Mouse (Mus musculus): ENCODE results near the gene Spen. TPM values are rescaled to one million over a fixed set of nuclear protein-coding genes. Genes with fewer than 3 reads are reported as not detected.
"Not testable (repeated sequence)": the region's sequence is repeated elsewhere in the genome, so short reads cannot be mapped to it uniquely, and the experiment has no call there.

The Spen gene
- polyA plus RNA-seq, 1 experiment from 2014 or later = 13.8 TPM

DNA sequence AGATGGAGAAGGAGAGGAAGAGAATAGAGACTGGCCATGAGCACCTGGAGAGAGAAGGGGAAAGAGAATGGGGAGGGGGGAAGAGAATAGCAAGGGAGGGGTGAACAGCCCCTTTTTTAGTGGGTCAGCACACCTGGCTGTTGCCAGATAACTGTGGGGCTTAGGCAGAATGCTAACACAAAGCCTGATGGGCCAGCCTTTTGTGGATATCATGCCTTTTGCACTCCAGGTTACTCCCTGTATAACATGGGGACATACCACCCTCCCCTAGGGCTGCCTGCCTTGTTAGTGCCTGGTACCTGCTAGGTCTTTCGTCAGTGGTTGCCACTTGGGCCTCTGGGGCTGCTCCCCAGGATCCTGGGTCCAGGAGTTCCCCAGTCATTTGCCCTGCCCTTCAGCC, 32.4 kb upstream of the Spen start:
- Histone ChIP-seq H3K36me3 (no peaks in the 10 kb centered on the region), H3K9me3 (no peaks in the 10 kb centered on the region), H3K4me3 (no peak overlapping the region), H3K27ac (replicated peaks) (no peak overlapping the region), H3K4me1 (replicated peaks) (no peaks in the 10 kb centered on the region; the same call in 1 of the 2 replicates), H3K27me3 (no peaks in the 10 kb centered on the region), H3K4me2 (no peak overlapping the region), H3K9ac (no peak overlapping the region)
- ATAC-seq (ENCODE audit: low read depth) = no peak
- WGBS = 71% methylated on average over 1 of the region's 1 CpGs

DNA sequence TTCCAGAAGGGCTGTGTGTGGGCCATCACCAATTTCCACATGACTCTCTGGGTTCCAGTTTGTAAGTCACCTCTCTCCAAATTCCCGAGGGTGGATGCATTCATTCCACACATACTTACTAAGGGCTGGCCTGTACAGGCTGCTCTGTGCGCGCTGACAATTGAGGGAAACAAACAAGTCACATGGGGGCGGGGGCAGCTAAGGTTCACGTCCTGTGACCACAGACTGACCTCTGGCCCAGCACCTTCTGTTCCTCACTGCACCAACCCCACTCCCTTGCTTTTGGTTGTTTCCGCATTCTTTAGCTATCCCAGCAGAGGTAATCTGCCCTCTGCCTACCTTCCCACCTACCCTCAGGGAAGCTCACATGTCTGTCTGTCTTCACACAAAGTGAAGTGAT, 31.6 kb upstream of the Spen start:
- 59% methylated on average over 6 of the region's 6 CpGs for WGBS
- H3K9ac ChIP-seq = no peak overlapping the region
- H3K4me3 ChIP-seq = no peak overlapping the region
- no peak overlapping the region for H3K27ac ChIP-seq (replicated peaks)
- no peaks in the 10 kb centered on the region; the same call in 1 of the 2 replicates for H3K4me1 ChIP-seq (replicated peaks)
- no peak overlapping the region for H3K4me2 ChIP-seq
- no peak for ATAC-seq (ENCODE audit: low read depth)
- no peaks in the 10 kb centered on the region for H3K9me3 ChIP-seq
- no peaks in the 10 kb centered on the region for H3K27me3 ChIP-seq
- no peaks in the 10 kb centered on the region for H3K36me3 ChIP-seq

DNA sequence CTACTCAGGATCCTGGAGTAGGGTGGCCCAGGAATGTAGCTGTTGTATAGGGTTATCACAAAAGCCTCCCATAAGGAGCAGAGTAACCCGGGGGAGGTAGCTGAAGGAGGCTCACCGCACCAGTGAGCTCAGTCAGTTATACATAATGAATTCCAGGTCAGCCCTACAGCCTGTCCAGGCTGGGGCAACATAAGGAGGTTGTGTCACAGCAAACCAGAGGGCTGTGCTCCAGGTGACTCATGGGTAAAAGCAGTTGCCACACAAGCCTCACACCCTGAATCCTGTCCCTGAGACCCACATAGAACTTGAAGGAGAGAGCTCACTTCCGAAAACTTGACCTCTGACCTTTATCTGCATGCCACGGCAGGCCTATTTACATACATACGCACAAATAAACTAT, 30.6 kb upstream of the Spen start:
- H3K4me2 ChIP-seq = no peak overlapping the region
- no peaks in the 10 kb centered on the region for H3K36me3 ChIP-seq
- no peak overlapping the region for H3K4me3 ChIP-seq
- WGBS = 91% methylated on average over 5 of the region's 5 CpGs
- no peaks in the 10 kb centered on the region for H3K27me3 ChIP-seq
- H3K27ac ChIP-seq (replicated peaks) = no peak overlapping the region
- H3K4me1 ChIP-seq (replicated peaks) = no peaks in the 10 kb centered on the region
- no peak overlapping the region for H3K9ac ChIP-seq
- ATAC-seq (ENCODE audit: low read depth) = no peak
- no peaks in the 10 kb centered on the region for H3K9me3 ChIP-seq

DNA sequence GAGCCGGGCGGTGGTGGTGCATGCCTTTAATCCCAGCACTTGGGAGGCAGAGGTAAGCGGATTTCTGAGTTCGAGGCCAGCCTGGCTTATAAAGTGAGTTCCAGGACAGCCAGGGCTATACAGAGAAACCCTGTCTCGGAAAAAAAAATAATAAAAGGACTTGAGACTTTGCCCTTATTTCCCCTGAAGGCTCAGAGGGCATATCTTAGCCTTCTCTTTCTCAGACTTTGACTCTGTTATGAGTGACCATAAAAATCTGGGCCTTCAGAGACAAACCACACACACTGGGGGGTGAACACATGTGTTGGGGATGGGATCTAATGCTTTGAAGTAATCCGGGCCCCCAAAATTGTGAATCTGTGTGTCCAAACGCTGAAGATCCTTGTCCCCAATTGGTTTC, 28.8 kb upstream of the Spen start:
- not testable (repeated sequence) for H3K9me3 ChIP-seq; H3K4me1 ChIP-seq (replicated peaks); H3K4me3 ChIP-seq; H3K27ac ChIP-seq (replicated peaks); H3K27me3 ChIP-seq; H3K4me2 ChIP-seq; H3K9ac ChIP-seq; H3K36me3 ChIP-seq; ATAC-seq (ENCODE audit: low read depth)
- WGBS = 89% methylated on average over 7 of the region's 7 CpGs

DNA sequence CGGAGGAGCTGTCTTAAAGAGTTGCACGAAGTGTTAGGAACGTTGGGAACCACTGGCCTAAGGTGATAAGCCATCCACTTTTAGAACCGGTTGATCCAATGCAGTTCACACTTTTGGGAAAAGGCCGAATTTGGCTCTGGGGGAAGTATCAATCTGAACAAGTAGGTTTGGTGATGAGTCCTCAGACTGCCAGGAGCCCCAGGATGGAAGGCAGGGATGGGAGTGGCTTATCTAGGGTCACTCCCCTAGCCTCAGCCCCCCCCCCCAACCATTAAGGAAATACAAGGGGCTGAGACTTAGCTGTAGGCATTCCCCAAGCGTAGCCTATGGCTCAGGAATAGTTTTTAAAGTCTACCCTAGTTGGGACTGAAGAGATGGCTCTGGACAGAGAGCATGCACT, 27.8 kb upstream of the Spen start:
- WGBS = 91% methylated on average over 6 of the region's 6 CpGs
- H3K27me3 ChIP-seq = no peaks in the 10 kb centered on the region
- H3K4me1 ChIP-seq (replicated peaks) = no peaks in the 10 kb centered on the region
- H3K9ac ChIP-seq = no peak overlapping the region
- H3K4me3 ChIP-seq = no peak overlapping the region
- no peak for ATAC-seq (ENCODE audit: low read depth)
- no peak overlapping the region for H3K27ac ChIP-seq (replicated peaks)
- no peaks in the 10 kb centered on the region for H3K36me3 ChIP-seq
- H3K4me2 ChIP-seq = no peak overlapping the region
- no peaks in the 10 kb centered on the region for H3K9me3 ChIP-seq

DNA sequence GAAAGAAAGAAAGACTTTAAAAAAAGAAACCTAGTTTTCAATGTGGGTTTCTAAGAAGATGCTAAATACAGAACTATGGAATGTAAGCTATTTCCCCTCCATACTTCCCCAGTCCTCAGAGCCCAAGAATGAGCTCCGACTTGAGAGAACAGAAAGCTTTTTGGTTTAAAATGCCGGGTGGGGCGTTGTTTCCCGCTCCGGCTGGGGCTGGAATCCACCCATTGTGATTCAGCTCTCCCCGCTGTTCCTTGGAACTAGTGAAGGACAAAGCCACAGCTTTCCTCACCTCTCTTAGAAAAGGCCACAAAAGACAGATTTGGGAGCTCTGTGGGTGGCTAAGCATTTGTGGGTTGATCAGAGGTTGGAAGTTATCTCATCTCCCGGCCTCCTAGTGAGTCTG, 26.9 kb upstream of the Spen start:
- no peak overlapping the region for H3K4me3 ChIP-seq
- no peak overlapping the region for H3K9ac ChIP-seq
- 32% methylated on average over 7 of the region's 7 CpGs for WGBS
- H3K36me3 ChIP-seq = no peaks in the 10 kb centered on the region
- no peaks in the 10 kb centered on the region for H3K9me3 ChIP-seq
- H3K27me3 ChIP-seq = no peaks in the 10 kb centered on the region
- no peak overlapping the region for H3K4me2 ChIP-seq
- H3K27ac ChIP-seq (replicated peaks) = no peak overlapping the region
- ATAC-seq (ENCODE audit: low read depth) = no peak
- H3K4me1 ChIP-seq (replicated peaks) = no peaks in the 10 kb centered on the region

DNA sequence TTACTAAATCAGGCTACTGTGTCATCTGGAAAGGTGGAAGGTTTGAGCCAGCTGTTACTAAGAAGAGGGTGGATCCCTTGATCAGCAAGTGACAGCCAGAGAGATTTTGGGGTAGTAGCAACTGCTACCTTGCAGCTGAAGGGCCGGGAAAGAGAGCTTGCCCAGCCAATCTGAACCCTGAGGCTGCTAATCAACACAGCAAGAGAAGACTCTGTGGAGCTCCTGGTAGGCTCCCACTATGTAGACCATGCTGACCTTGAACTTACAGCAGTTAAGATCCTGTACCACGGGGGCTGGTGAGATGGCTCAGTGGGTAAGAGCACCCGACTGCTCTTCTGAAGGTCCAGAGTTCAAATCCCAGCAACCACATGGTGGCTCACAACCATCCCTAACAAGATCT, 26.3 kb upstream of the Spen start:
- Histone ChIP-seq H3K9ac (no peak overlapping the region), H3K27me3 (no peaks in the 10 kb centered on the region), H3K36me3 (no peaks in the 10 kb centered on the region), H3K9me3 (no peaks in the 10 kb centered on the region), H3K4me1 (replicated peaks) (peaks cover 2% of the 10 kb centered on the region), H3K4me3 (no peak overlapping the region), H3K4me2 (no peak overlapping the region), H3K27ac (replicated peaks) (no peak overlapping the region)
- ATAC-seq (ENCODE audit: low read depth) = no peak
- 81% methylated on average over 3 of the region's 3 CpGs for WGBS

DNA sequence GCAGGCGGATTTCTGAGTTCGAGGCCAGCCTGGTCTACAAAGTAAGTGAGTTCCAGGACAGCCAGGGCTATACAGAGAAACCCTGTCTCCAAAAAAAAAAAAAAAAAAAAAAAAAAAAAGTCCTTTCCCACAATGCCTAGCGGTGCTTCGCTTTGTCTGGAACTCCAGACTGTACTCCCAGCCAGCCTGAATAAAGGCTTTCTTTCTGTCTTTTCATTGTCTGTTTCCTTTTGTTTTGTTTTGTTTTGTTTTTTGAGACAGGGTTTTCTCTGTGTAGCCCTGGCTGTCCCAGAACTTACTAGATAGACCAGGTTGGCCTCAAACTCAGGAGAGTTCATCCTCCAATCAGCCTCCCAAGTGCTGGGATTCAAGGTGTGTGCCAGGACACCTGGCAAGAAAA, 25.8 kb upstream of the Spen start:
- WGBS = 92% methylated on average over 4 of the region's 4 CpGs
- Histone ChIP-seq H3K9ac (no peak overlapping the region), H3K36me3 (no peaks in the 10 kb centered on the region), H3K27me3 (no peaks in the 10 kb centered on the region), H3K9me3 (no peaks in the 10 kb centered on the region), H3K4me1 (replicated peaks) (peaks cover 7% of the 10 kb centered on the region), H3K4me2 (no peak overlapping the region), H3K4me3 (no peak overlapping the region), H3K27ac (replicated peaks) (no peak overlapping the region)
- no peak for ATAC-seq (ENCODE audit: low read depth)

DNA sequence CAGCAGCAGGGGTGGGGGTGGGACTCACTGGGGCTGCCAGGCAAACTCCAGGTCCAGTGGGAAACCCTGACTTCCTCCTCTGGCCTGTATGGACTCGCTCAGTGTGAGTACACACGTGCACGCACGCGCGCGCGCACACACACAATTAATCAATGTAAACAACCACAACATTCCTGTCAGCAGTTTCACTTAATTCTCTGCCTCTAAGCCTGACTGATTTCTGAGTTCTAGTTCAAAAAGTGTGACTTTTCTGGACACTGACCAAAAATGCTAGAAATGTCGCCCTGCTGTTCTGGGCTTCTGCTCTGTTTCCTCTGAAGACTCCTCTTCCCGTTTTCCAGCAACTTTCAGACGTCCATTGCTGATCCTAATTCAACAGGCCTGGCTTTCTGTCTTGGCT, 23.9 kb upstream of the Spen start:
- no peak overlapping the region; the same call in 1 of the 2 replicates for H3K27ac ChIP-seq (replicated peaks)
- H3K4me3 ChIP-seq = no peak overlapping the region
- H3K9me3 ChIP-seq = no peaks in the 10 kb centered on the region
- WGBS = 88% methylated on average over 11 of the region's 11 CpGs
- H3K4me2 ChIP-seq = no peak overlapping the region
- H3K4me1 ChIP-seq (replicated peaks) = peaks cover 20% of the 10 kb centered on the region
- no peaks in the 10 kb centered on the region for H3K36me3 ChIP-seq
- ATAC-seq (ENCODE audit: low read depth) = no peak
- H3K27me3 ChIP-seq = no peaks in the 10 kb centered on the region
- no peak overlapping the region for H3K9ac ChIP-seq

DNA sequence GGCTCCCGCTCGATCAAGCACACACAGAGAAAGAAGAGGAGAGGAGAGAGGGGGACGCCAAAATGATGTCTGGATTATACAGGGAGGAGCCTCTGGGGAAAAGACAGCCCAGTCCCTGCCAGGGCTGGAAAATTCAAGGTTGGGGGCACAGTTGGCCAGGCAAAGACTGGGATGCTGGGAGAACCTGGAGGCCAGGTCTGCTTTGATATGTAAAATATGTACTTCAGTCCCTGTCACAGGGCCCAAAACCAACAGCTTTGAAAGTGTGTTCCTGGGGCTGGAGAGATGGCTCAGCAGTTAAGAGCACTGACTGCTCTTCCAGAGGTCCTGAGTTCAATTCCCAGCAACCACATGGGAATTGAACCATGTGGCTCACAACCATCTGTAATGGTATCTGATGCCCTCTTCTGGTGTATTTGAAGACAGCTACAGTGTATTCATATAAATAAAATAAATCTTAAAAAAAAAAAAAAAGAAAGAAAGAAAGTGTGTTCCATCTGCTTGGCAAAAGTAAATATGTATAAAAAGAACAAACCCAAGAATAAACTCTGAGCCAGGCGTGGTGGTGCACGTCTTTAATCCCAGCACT, 23.0 kb upstream of the Spen start:
- 76% methylated on average over 5 of the region's 5 CpGs for WGBS
- not testable (repeated sequence) for H3K27me3 ChIP-seq; H3K4me2 ChIP-seq; H3K27ac ChIP-seq (replicated peaks); ATAC-seq (ENCODE audit: low read depth); H3K9me3 ChIP-seq; H3K9ac ChIP-seq; H3K4me3 ChIP-seq; H3K36me3 ChIP-seq
- peaks cover 20% of the 10 kb centered on the region for H3K4me1 ChIP-seq (replicated peaks)

DNA sequence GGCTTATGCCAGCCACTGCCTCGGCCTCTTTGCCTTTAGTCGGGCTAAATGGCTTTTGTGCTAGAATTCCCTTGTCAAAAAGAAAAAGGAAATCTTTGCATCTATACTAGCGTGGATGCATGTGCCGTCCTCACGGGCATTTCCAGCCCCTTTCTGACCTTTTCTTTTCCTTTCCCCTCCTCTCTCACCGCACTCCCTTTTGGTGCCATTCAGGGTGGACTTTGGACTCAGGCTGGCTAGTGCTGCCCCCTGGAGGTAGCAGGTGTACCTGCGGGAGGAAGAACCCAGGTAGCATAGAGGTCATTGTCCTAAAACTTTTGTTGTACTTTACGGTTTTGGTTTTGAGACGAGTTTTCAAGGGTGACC, 21.5 kb upstream of the Spen start:
- peak overlapping the region; percentile 81 for H3K4me2 ChIP-seq
- peak overlapping the region; percentile 39 for H3K4me3 ChIP-seq
- peak overlapping the region; percentile 90 for H3K27ac ChIP-seq (replicated peaks)
- H3K9ac ChIP-seq = peak overlapping the region; percentile 72
- H3K27me3 ChIP-seq = no peaks in the 10 kb centered on the region
- H3K36me3 ChIP-seq = no peaks in the 10 kb centered on the region
- H3K9me3 ChIP-seq = no peaks in the 10 kb centered on the region
- H3K4me1 ChIP-seq (replicated peaks) = peaks cover 20% of the 10 kb centered on the region
- WGBS = under 1% methylated on average over 9 of the region's 9 CpGs
- peak; percentile 45 for ATAC-seq (ENCODE audit: low read depth)

DNA sequence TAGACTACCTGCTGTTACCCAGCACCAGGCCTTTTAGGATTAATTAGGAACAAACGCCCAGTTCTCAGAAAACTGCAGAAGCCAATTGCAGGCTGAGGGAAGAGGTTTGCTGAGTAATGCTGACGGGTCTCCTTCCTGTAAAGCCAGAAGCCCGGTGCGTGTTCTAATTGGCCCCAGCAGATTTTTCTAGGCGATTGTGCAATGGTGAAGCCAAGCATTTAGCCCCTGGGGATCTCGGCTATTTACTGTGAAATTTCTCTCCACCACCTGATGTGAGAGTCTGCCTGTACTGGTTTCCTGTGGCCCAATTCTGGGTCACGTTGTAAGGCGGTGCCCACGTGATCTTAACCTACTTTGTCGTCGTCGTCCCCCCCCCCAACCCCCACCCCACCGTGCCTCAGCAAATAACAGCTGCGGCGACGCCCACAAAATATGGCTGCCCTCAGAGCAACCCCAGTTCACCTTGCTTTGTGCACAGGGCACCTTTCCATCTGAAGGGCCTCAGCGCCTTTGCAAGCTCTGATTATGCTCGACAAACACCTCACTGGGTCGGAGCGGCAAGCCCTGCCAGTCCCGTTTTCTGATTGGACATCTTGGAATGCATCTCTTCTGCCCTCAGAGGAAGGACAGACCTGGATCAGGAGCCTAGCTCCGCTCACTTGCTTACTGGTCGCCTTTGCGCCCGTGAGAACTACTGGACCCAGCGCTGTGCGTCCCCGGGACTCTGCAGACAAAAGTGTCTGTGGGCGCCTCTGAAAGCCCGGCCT, 20.9 kb upstream of the Spen start:
- WGBS = 0% methylated on average over 30 of the region's 30 CpGs
- no peaks in the 10 kb centered on the region for H3K36me3 ChIP-seq
- H3K27ac ChIP-seq (replicated peaks) = peak overlapping the region; percentile 90
- peaks cover 20% of the 10 kb centered on the region for H3K4me1 ChIP-seq (replicated peaks)
- H3K9ac ChIP-seq = peak overlapping the region; percentile 72
- no peaks in the 10 kb centered on the region for H3K9me3 ChIP-seq
- H3K4me3 ChIP-seq = peak overlapping the region; percentile 39
- ATAC-seq (ENCODE audit: low read depth) = peak; percentile 78
- no peaks in the 10 kb centered on the region for H3K27me3 ChIP-seq
- H3K4me2 ChIP-seq = peak overlapping the region; percentile 81

DNA sequence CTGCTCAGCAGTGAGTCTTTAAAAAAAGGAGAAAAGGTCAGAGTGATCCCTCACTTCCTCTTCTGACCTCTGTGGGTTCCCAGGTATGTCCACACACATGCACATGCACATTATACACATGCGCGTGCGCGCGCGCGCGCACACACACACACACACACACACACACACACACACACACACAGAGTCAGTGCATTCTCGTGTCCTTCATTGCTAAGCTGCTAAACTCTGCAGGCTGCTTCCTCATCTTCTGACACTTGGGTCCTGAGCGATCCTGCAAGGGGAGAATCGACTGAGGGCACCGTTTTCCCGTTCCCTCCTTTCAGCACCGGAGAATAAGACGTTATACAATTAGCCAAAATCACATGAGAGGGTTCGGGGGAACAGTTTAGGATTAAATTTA, 20.3 kb upstream of the Spen start:
- H3K27ac ChIP-seq (replicated peaks) = peak overlapping the region; percentile 90
- H3K9me3 ChIP-seq = no peaks in the 10 kb centered on the region
- peak overlapping the region; percentile 39 for H3K4me3 ChIP-seq
- 0 out of 2 replicates have a peak, but pooled peaks have one; percentile 6 for ATAC-seq (ENCODE audit: low read depth)
- peak overlapping the region; percentile 81 for H3K4me2 ChIP-seq
- WGBS = 20% methylated on average over 16 of the region's 16 CpGs
- H3K27me3 ChIP-seq = no peaks in the 10 kb centered on the region
- H3K36me3 ChIP-seq = no peaks in the 10 kb centered on the region
- H3K4me1 ChIP-seq (replicated peaks) = peaks cover 20% of the 10 kb centered on the region
- H3K9ac ChIP-seq = peak overlapping the region; percentile 72

Data from neural tube, embryonic 13.5 days (tissue).